Mouse (Mus musculus) midbrain, embryonic 11.5 days (tissue): ENCODE measurements at regions not wholly inside any gene's neighbourhood (a gene's known extent, or its start where the extent isn't known, plus 50 kb on each side); places are given as distances from the start of the nearest gene placed in this dataset.

Source experiments
- ATAC-seq: fragments of 200-750 bp; cut with Nextera tagmentation; 2 replicates; pipeline ENCODE4 v1.8.0; 2017; ENCODE audit warnings: moderate TSS enrichment, moderate library complexity; ENCODE audit not compliant: low FRiP score
- DNase-seq: peaks from one replicate; pipeline ENCODE4 v3.0.0; 2015; ENCODE audit warnings: low spot score; ENCODE audit errors: missing footprints
- H3K27ac ChIP-seq: fragments of 300-500 bp; sonication (generic); 2 replicates; pipeline ENCODE4 v1.5.1; 2014; ENCODE audit warnings: low read depth, low read length
- H3K27me3 ChIP-seq: fragments of 300-500 bp; sonication (generic); 2 replicates; pipeline ENCODE4 v1.6.1; 2014; ENCODE audit warnings: mild to moderate bottlenecking, low read length, moderate library complexity, mixed read lengths; ENCODE audit not compliant: control insufficient read depth, insufficient read depth
- H3K36me3 ChIP-seq: fragments of 300-500 bp; sonication (generic); 2 replicates; pipeline ENCODE4 v1.6.1; 2014; ENCODE audit warnings: mild to moderate bottlenecking, low read length, moderate library complexity, mixed read lengths; ENCODE audit not compliant: control insufficient read depth, insufficient read depth
- H3K4me1 ChIP-seq: fragments of 300-500 bp; sonication (generic); 2 replicates; pipeline ENCODE4 v1.6.1; 2014; ENCODE audit warnings: low read length; ENCODE audit not compliant: control insufficient read depth, insufficient read depth
- H3K4me2 ChIP-seq: fragments of 300-500 bp; sonication (generic); 2 replicates; pipeline ENCODE4 v1.6.1; 2014; ENCODE audit warnings: mild to moderate bottlenecking, moderate library complexity
- H3K4me3 ChIP-seq: fragments of 300-500 bp; sonication (generic); 2 replicates; pipeline ENCODE4 v1.5.1; 2014; ENCODE audit warnings: low read depth, low read length
- H3K9ac ChIP-seq: fragments of 300-500 bp; sonication (generic); 2 replicates; pipeline ENCODE4 v1.6.1; 2014; ENCODE audit warnings: low read length
- H3K9me3 ChIP-seq: fragments of 300-500 bp; sonication (generic); 2 replicates; pipeline ENCODE4 v1.6.1; 2016; ENCODE audit warnings: low read length; ENCODE audit not compliant: control insufficient read depth
- WGBS: fragments of 180-500 bp; shearing (Covaris S2); extraction: QIAGEN DNeasy Blood & Tissue Kit; methylation state at CpG from one replicate; pipeline ENCODE4 v1.1.7; 2014; 5-methylcytosine and 5-hydroxymethylcytosine counted together

DNA sequence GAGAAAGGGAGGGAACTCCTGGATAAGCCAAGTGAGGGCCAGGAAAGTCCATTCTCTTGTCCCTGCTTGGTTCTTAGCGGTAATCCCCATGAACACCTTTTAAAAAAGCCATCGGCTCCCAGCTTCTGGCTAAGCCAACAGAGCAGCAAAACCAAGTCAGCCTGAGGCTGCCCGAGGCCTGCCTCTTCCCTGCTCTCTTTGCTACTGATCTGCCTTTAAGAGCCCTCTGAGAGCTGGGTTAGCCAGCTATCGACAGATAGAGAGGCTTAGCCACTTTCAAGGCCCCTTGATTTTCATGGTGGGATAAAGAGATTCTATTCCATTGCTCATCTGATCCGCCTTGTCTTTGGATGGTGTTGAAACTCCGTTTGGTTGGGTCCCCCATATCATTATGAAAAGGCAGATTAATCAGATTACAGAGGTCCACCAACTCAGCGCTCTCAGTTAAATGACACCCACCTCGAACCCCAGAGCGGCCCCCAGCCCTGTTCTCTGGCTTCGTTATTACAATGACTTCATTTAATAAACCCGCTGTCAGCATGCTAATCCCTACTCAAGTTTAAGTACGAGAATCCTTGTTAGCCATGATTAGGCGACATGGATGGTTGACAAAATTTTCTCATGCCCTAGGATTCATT, 66.1 kb downstream of the Slc4a3 start:
- Histone ChIP-seq H3K27ac (no peak overlapping the region), H3K9ac (no peak overlapping the region), H3K4me2 (no peak overlapping the region), H3K27me3 (no peaks in the 10 kb centered on the region), H3K4me3 (no peak overlapping the region), H3K36me3 (no peaks in the 10 kb centered on the region), H3K9me3 (no peaks in the 10 kb centered on the region), H3K4me1 (peaks cover 5% of the 10 kb centered on the region; the same call in 1 of the 2 replicates)
- peak; percentile 61 for ATAC-seq
- 38% methylated on average over 13 of the region's 13 CpGs for WGBS
- no peak for DNase-seq

DNA sequence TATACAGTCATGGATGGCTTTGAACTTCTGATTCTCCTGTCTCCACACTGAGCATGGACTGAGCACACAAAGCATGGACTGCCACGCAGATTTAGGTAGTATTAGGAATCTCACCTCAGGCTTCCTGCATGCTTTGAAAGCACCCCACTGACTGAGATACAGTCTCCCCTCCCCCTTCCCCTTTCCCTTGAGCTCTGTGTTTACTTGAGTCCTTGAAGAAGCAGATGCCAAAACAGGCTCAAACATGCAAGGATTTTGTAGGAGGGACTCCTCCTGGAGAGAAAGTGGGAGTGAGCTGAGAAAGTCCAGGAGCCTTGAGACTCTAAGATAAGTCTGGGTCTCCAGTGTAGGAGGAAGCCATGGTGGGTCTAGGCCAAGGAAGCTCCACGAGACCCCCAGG, 67.1 kb downstream of the Slc4a3 start:
- DNase-seq (no peak), ATAC-seq (no peak)
- Histone ChIP-seq H3K4me2 (no peak overlapping the region), H3K9me3 (no peaks in the 10 kb centered on the region), H3K9ac (no peak overlapping the region), H3K4me1 (peaks cover 5% of the 10 kb centered on the region; the same call in 1 of the 2 replicates), H3K27ac (no peak overlapping the region), H3K4me3 (no peak overlapping the region), H3K36me3 (no peaks in the 10 kb centered on the region), H3K27me3 (no peaks in the 10 kb centered on the region)
- WGBS: 62% methylated on average over 2 of the region's 2 CpGs

DNA sequence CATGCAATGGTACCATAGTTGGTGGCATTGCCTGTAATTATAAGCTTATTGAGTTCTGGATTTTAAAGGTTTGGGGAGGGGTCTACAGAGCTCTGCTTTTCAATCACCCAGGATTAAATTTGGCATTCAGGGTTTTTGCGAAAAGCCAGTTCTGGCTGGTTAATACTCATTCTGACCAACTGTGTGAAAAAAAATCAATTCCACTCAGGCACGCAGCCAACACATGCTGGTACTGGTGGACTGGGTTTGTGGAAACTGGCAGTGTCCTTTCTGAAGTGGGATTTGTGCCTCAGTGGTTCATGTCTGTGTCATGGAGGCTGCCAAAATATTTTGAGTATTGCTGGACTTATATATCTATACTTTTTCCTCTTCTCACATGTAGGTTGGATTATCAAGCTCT, 70.9 kb downstream of the Slc4a3 start:
- H3K9ac ChIP-seq: no peak overlapping the region
- H3K4me2 ChIP-seq: no peak overlapping the region
- H3K27ac ChIP-seq: no peak overlapping the region
- no peaks in the 10 kb centered on the region for H3K36me3 ChIP-seq
- H3K4me1 ChIP-seq: no peaks in the 10 kb centered on the region
- no peak overlapping the region for H3K4me3 ChIP-seq
- DNase-seq (peak; percentile 69), ATAC-seq (no peak)
- no peaks in the 10 kb centered on the region for H3K9me3 ChIP-seq
- no peaks in the 10 kb centered on the region for H3K27me3 ChIP-seq
- WGBS: 82% methylated on average over 2 of the region's 2 CpGs

DNA sequence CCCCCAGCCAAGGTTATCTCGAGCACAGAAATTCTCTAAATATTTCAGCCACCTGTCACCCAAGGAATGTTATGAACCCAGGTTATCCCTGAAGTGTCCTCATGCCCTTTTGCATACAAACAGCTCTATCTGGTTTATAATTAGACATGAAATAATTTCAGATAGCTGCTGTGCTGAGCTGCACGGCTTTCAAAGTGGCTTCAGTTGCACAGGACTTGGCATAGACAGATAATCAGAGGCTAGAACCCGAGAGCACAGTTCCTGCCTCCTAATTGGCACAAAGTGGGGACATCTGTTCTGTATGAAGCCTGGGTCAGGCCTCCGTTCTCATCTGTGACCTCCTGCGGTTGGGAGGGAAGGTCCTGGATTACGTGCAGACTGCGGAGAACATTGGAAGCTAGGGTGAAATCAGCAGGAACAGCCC, 72.3 kb downstream of the Slc4a3 start:
- ATAC-seq: no peak

DNA sequence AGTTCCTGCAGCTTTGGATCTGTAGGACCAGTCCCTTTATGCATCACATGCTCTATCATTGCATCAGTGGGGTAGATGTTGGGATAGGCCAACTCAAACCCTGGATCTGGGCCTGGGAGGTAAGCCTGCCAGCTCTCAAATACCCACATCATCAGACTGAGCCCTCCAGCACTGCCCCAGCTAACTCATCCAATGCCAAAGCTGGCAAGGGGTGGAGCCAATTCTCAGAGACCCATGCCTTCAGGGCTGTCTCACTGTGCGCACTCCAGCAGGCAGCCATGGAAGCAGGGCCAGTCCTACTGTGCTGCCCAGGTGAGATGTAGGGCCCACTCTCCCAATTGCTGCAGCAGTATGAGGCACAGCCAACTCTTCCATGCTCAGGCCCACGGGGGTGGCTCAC, 84.2 kb downstream of the Slc4a3 start:
- no peaks in the 10 kb centered on the region for H3K4me1 ChIP-seq
- no peak overlapping the region for H3K4me3 ChIP-seq
- no peak overlapping the region for H3K4me2 ChIP-seq
- H3K27ac ChIP-seq: no peak overlapping the region
- 86% methylated on average over 2 of the region's 2 CpGs for WGBS
- DNase-seq: peak; percentile 68
- no peak overlapping the region for H3K9ac ChIP-seq
- ATAC-seq: no peak
- H3K36me3 ChIP-seq: no peaks in the 10 kb centered on the region
- H3K27me3 ChIP-seq: no peaks in the 10 kb centered on the region
- no peaks in the 10 kb centered on the region for H3K9me3 ChIP-seq

More for the DNA sequence above, 72.3 kb downstream of the Slc4a3 start:
- Histone ChIP-seq H3K9ac (no peak overlapping the region), H3K4me1 (no peaks in the 10 kb centered on the region), H3K27ac (no peak overlapping the region), H3K9me3 (no peaks in the 10 kb centered on the region), H3K4me2 (no peak overlapping the region), H3K36me3 (no peaks in the 10 kb centered on the region), H3K27me3 (no peaks in the 10 kb centered on the region), H3K4me3 (no peak overlapping the region)
- peak; percentile 76 for DNase-seq
- WGBS: 73% methylated on average over 7 of the region's 7 CpGs

DNA sequence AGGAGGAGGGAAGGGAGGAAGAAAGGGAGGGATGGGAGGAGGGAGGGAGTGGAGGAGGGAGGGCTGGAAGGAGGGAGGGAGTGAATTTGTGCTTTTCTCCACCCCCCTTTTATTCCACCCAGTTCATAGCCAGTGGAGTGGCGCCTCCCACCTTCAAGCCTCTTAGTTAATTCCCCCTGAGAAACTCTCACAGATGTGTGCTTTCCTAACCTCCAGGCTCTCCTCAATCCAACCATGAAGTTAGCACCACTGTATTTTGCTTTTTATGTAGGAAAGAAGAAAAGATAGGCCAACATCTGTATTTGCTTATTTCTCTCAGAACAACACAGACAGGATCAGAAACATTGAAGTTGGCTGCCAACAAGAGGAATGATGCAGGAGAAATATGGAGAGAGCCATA, 85.7 kb downstream of the Slc4a3 start:
- Histone ChIP-seq H3K27me3 (no peaks in the 10 kb centered on the region), H3K9me3 (no peaks in the 10 kb centered on the region), H3K4me2 (no peak overlapping the region), H3K36me3 (no peaks in the 10 kb centered on the region), H3K27ac (no peak overlapping the region), H3K9ac (no peak overlapping the region), H3K4me1 (no peaks in the 10 kb centered on the region), H3K4me3 (no peak overlapping the region)
- WGBS: 33% methylated on average over 1 of the region's 1 CpGs
- no peak for ATAC-seq
- DNase-seq: no peak

DNA sequence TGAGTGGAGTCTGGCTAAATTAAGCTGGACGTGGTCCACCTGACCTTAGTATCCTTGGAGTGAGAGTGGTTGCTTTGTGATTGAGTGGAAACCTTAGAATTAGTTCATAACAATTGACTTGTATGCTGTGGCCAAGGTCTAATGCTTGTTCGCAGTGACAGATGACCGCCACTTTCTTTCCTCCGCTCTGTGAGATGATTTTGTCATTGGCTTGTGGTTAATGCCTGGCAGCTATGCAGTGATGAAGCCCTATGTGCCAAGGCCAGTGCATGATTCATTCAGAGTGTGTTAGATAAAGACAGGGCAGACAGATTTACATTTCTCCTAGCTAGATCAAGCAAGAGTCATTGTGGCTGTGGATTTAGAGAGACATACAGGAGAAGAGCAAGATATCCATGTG, 89.5 kb downstream of the Slc4a3 start:
- Histone ChIP-seq H3K4me2 (no peak overlapping the region), H3K27ac (no peak overlapping the region), H3K9ac (no peak overlapping the region), H3K36me3 (no peaks in the 10 kb centered on the region), H3K4me1 (0 out of 2 replicates have a peak, but pooled peaks cover 2% of the 10 kb centered on the region), H3K27me3 (no peaks in the 10 kb centered on the region), H3K9me3 (no peaks in the 10 kb centered on the region), H3K4me3 (no peak overlapping the region)
- DNase-seq: peak; percentile 81
- WGBS: 89% methylated on average over 4 of the region's 4 CpGs
- ATAC-seq: no peak

DNA sequence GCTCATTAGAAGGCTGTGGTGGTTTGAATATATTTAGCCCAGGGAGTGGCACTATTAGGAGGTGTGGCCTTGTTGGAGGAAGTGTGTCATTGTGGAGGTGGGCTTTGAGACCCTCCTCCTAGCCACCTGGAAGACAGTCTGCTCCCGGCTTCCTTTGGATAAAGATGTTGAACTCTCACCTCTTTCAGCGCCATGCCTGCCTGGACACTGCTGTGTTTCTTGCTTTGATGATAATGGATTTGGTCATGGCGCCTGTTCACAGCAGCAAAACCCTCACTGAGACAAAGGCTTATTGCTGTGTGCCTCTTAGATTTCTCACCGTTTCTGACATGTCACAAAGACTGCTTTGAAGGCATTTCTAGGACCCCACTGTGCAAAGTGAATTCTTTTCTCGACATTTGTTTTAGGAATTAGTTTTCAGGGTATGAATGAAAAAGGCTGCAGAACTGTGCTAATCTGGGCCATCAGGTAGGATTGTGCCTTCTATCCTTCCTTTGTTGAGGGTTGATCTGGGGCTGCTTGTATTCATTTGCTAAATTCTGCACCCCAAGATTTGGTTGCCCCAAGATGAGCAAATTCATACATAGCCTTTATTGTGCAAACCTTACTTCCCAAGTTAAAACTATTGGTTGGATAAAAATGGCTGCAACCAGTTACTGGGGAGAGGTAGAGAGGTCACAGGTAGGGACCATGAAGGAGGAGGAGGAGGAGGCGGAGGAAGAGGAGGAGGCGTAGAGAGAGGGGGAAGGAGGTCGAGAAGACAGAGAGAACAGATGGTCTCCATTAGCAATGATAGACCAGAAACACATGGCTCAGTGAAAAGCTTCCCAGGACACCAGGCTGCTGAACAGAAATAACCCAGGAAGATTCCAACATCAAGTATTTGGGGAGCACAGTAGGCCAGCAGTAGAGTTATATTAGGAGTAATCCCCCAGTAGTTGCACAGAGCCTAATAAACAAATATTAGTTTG, 93.2 kb downstream of the Slc4a3 start:
- no peak overlapping the region for H3K4me3 ChIP-seq
- peak; percentile 68 for ATAC-seq
- DNase-seq: peak; percentile 91
- H3K4me2 ChIP-seq: no peak overlapping the region
- no peaks in the 10 kb centered on the region for H3K9me3 ChIP-seq
- H3K27me3 ChIP-seq: peaks cover 3% of the 10 kb centered on the region; the same call in 1 of the 2 replicates
- WGBS: 35% methylated on average over 8 of the region's 8 CpGs
- H3K36me3 ChIP-seq: no peaks in the 10 kb centered on the region
- no peak overlapping the region for H3K27ac ChIP-seq
- H3K4me1 ChIP-seq: 0 out of 2 replicates have a peak, but pooled peaks cover 2% of the 10 kb centered on the region
- H3K9ac ChIP-seq: no peak overlapping the region

DNA sequence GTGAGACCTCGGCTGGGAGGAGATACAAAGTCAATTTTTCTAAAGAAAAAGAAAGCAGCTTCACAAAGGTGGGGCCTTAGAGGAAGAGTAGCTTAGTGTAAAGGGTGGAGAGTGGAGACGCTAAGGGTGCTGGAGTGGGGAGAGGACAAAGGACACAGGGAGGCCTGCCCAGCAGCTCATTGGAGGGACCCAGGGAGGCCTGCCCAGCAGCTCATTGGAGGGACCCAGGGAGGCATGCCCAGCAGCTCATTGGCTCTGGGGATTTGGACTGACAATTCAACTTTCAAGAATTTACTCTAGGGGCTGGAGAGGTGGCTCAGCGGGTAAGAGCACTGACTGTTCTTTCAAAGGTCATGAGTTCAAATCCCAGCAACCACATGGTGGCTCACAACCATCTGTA, 96.4 kb downstream of the Slc4a3 start:
- 0 out of 2 replicates have a peak, but pooled peaks cover 2% of the 10 kb centered on the region for H3K4me1 ChIP-seq
- H3K9ac ChIP-seq: no peak overlapping the region
- H3K9me3 ChIP-seq: no peaks in the 10 kb centered on the region
- WGBS: 31% methylated on average over 3 of the region's 3 CpGs
- H3K4me3 ChIP-seq: no peak overlapping the region
- DNase-seq (no peak), ATAC-seq (no peak)
- no peak overlapping the region for H3K4me2 ChIP-seq
- no peaks in the 10 kb centered on the region for H3K36me3 ChIP-seq
- no peak overlapping the region for H3K27ac ChIP-seq
- peaks cover 6% of the 10 kb centered on the region for H3K27me3 ChIP-seq
